Mouse (Mus musculus): ENCODE results near the gene Mcrip1. TPM values are rescaled to one million over a fixed set of nuclear protein-coding genes. Genes with fewer than 3 reads are reported as not detected.
"Not testable (repeated sequence)": the region's sequence is repeated elsewhere in the genome, so short reads cannot be mapped to it uniquely, and the experiment has no call there.

The Mcrip1 gene
- polyA plus RNA-seq (2014; fragmentation: Nextera tagmentation; extraction: Ambion mirVana) = 232 and 237 TPM in 2 replicates

DNA sequence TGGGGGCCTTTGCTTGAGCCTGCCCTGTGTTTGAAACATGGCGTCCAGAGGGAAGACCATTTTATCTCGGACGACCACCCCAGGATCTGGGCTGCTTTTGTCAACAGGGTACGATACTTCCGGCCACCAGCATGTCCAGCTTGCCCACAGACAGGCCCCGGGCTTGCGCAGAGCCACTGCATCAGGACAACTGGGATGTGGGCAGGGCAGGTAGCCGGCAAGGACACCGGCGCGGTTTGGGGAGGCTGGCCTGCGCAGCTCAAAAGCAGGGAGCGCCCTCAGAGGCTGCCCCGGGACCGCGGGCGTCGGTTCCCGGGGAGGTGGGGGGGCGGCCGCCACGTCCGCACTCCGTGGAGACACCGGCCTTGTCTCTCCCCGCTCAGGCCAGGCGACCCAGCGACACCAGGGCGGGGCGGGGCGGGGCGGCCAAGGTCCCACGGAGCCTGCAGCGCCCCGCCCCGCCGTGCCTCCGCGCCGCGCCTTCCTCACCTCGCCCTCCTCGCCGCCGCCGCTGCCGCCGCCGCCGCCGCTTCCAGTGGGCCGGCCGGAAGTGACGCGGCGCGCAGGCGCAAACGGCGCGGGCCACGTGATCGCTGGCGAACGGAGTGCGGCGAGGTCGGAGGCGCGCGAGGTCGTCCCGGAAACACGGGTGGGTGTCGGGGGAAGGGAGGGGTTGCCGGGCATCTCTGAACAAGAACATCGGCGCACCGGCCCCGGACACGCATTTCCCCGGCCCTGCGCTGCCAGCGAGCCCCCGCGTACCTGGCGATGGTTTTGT is at the start of gene Mcrip1:
TSS of gene Mcrip1 (minus strand) at position 560 of the 778 bp plus-strand sequence.
- whole genome bisulfite sequencing = 1% methylated on average over 84 of the region's 87 CpGs

DNA sequence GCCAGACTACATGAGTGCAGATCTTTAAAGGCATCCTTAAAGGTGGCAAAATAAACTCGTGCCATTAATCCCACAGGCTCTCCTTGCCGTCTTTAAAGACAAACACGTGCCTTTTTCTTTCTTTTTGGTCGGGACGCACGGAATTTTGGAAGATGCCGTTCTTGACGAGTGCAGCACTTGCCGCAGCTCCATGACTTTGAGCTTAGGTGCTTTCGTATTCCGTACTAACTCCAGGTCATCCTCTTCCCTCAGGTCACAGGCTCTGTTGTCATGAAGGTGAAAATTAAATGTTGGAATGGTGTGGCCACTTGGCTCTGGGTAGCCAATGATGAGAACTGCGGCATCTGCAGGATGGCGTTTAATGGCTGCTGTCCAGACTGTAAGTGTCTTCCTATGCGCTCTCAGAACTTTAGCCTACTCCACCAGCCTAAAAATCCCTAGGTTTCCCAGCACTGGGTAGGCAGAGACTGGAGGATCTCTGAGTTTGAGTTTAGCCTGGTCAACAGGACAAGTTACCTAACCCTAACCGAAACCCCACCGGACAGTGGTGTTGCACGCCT is 49.5 kb upstream of the Mcrip1 start:
- Histone ChIP-seq H3K27me3 (ENCODE audit: control insufficient read depth, insufficient read depth, low read length) (no peaks in the 10 kb centered on the region), H3K4me3 (ENCODE audit: low read depth, low read length) (peak overlapping the region; percentile 100), H3K4me1 (ENCODE audit: control insufficient read depth, insufficient read depth, low read length) (peaks cover 15% of the 10 kb centered on the region), H3K36me3 (ENCODE audit: control insufficient read depth, insufficient read depth, low read length) (peaks cover 22% of the 10 kb centered on the region), H3K9me3 (ENCODE audit: control insufficient read depth, low read length) (no peaks in the 10 kb centered on the region), H3K9ac (ENCODE audit: low read length) (peak overlapping the region; percentile 99), H3K4me2 (peak overlapping the region; percentile 72), H3K27ac (ENCODE audit: low read depth, low read length) (peak overlapping the region; percentile 64; the same call in 1 of the 2 replicates)
- DNase-seq (ENCODE audit: low spot score, missing footprints) (peak; percentile 84), ATAC-seq (ENCODE audit: low FRiP score) (no peak)
- 53% methylated on average over 17 of the region's 17 CpGs for WGBS

More for the DNA sequence above, at the start of gene Mcrip1:
- Histone ChIP-seq H3K9ac (ENCODE audit: low read length) (peak within 1 kb of the TSS; percentile 94), H3K4me3 (ENCODE audit: low read depth, low read length) (peak within 1 kb of the TSS; percentile 98), H3K9me3 (ENCODE audit: control insufficient read depth, low read length) (no peaks in the 10 kb centered on the region), H3K4me2 (peak within 1 kb of the TSS; percentile 90), H3K27ac (ENCODE audit: low read depth, low read length) (peak within 1 kb of the TSS; percentile 77), H3K27me3 (ENCODE audit: control insufficient read depth, insufficient read depth, low read length) (no peaks in the 10 kb centered on the region), H3K36me3 (ENCODE audit: control insufficient read depth, insufficient read depth, low read length) (no peaks in the 10 kb centered on the region; the same call in none of the 2 replicates), H3K4me1 (ENCODE audit: control insufficient read depth, insufficient read depth, low read length) (peaks cover 16% of the 10 kb centered on the region)
- ATAC-seq (ENCODE audit: low FRiP score) = peak; percentile 91
- peak; percentile 99 for DNase-seq (ENCODE audit: low spot score, missing footprints)

- under 1% methylated on average over 87 of the region's 88 CpGs for WGBS
- Histone ChIP-seq H3K27ac (ENCODE audit: low read depth, low read length) (peak within 1 kb of the TSS; percentile 77), H3K9ac (ENCODE audit: low read length) (peak within 1 kb of the TSS; percentile 99), H3K27me3 (ENCODE audit: control insufficient read depth, insufficient read depth, low read length) (no peaks in the 10 kb centered on the region), H3K4me3 (ENCODE audit: low read depth, low read length) (peak within 1 kb of the TSS; percentile 100), H3K4me1 (ENCODE audit: control insufficient read depth, insufficient read depth, low read length) (peaks cover 15% of the 10 kb centered on the region), H3K36me3 (ENCODE audit: control insufficient read depth, insufficient read depth, low read length) (peaks cover 28% of the 10 kb centered on the region), H3K4me2 (peak within 1 kb of the TSS; percentile 96), H3K9me3 (ENCODE audit: control insufficient read depth, low read length) (no peaks in the 10 kb centered on the region)
- ATAC-seq (ENCODE audit: low FRiP score) = peak; percentile 98
- DNase-seq (ENCODE audit: low spot score, missing footprints) = peak; percentile 99
Observed at GRCm38 (mm10) chr11:120598283-120598989, 48.9 kb upstream of the Mcrip1 start, which contains the start of the genes Alyref and Anapc11. Alyref (minus strand) TSS chr11:120598365. Anapc11 (plus strand) TSS chr11:120598421.

GRCm38 (mm10) chr11:120597240-120598235 is 48.0 kb upstream of the Mcrip1 start:
- WGBS = 5% methylated on average over 87 of the region's 99 CpGs
- H3K4me3 ChIP-seq (ENCODE audit: low read depth, low read length) = peak overlapping the region; percentile 100
- no peaks in the 10 kb centered on the region for H3K27me3 ChIP-seq (ENCODE audit: control insufficient read depth, insufficient read depth, low read length)
- peaks cover 15% of the 10 kb centered on the region for H3K4me1 ChIP-seq (ENCODE audit: control insufficient read depth, insufficient read depth, low read length)
- peaks cover 35% of the 10 kb centered on the region for H3K36me3 ChIP-seq (ENCODE audit: control insufficient read depth, insufficient read depth, low read length)
- DNase-seq (ENCODE audit: low spot score, missing footprints) = peak; percentile 86
- no peak; the same call in 1 of the 2 replicates for ATAC-seq (ENCODE audit: low FRiP score)
- no peaks in the 10 kb centered on the region for H3K9me3 ChIP-seq (ENCODE audit: control insufficient read depth, low read length)
- H3K27ac ChIP-seq (ENCODE audit: low read depth, low read length) = peak overlapping the region; percentile 77
- H3K4me2 ChIP-seq = peak overlapping the region; percentile 96
- H3K9ac ChIP-seq (ENCODE audit: low read length) = peak overlapping the region; percentile 99

DNA sequence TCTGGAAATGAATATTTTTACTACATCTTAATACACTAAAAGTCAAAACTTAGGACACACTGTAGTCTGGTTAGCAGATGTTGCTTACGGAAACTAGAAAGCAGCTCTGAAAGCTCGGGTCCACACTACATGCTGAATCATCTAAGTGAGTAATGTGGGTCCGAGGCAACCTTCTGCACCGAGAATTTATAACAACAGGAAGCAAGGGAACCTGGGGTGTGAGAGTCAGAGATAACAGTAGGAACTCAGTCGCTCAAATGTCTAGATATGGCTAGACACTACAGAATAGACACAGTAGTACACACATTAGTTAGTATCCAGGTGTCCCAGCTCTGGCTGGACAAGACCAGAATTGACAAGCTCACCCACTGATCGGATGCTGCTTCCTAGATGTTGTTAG is 39.0 kb upstream of the Mcrip1 start:
- ATAC-seq (ENCODE audit: low FRiP score) = no peak
- no peak overlapping the region for H3K4me2 ChIP-seq
- no peak for DNase-seq (ENCODE audit: low spot score, missing footprints)

DNA sequence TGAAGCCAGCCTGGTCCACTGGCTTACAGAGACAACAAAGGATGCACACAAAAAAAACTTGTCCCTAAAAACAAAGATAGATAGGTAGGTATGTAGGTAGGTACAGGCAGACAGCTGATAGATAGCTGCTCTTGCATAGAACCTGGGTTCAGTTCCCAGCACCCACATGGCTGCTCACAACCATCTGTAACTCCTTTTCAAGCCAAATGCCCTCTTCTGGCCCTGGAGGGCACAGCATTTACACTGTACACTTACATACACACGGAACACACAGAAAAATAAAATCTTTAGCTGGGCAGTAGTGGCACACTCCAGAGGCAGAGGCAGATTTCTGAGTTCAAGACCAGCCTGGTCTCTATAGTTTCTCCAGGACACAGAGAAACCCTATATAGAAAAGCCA is 34.4 kb upstream of the Mcrip1 start:
- Histone ChIP-seq H3K27ac (ENCODE audit: low read depth, low read length) (no peak overlapping the region), H3K4me2 (no peak overlapping the region), H3K36me3 (ENCODE audit: control insufficient read depth, insufficient read depth, low read length) (peaks cover 23% of the 10 kb centered on the region), H3K9ac (ENCODE audit: low read length) (no peak overlapping the region), H3K4me3 (ENCODE audit: low read depth, low read length) (no peak overlapping the region), H3K27me3 (ENCODE audit: control insufficient read depth, insufficient read depth, low read length) (no peaks in the 10 kb centered on the region), H3K4me1 (ENCODE audit: control insufficient read depth, insufficient read depth, low read length) (peaks cover 22% of the 10 kb centered on the region), H3K9me3 (ENCODE audit: control insufficient read depth, low read length) (no peaks in the 10 kb centered on the region; the same call in 1 of the 2 replicates)
- ATAC-seq (ENCODE audit: low FRiP score) (no peak), DNase-seq (ENCODE audit: low spot score, missing footprints) (no peak)
- 97% methylated on average over 1 of the region's 1 CpGs for WGBS

More for the DNA sequence above, 39.0 kb upstream of the Mcrip1 start:
- Histone ChIP-seq H3K9ac (ENCODE audit: low read length) (no peak overlapping the region), H3K36me3 (ENCODE audit: control insufficient read depth, insufficient read depth, low read length) (peaks cover 33% of the 10 kb centered on the region), H3K27ac (ENCODE audit: low read depth, low read length) (no peak overlapping the region), H3K4me3 (ENCODE audit: low read depth, low read length) (no peak overlapping the region), H3K27me3 (ENCODE audit: control insufficient read depth, insufficient read depth, low read length) (no peaks in the 10 kb centered on the region), H3K9me3 (ENCODE audit: control insufficient read depth, low read length) (no peaks in the 10 kb centered on the region; the same call in 1 of the 2 replicates), H3K4me1 (ENCODE audit: control insufficient read depth, insufficient read depth, low read length) (no peaks in the 10 kb centered on the region)
- whole genome bisulfite sequencing = 90% methylated on average over 6 of the region's 6 CpGs

GRCm38 (mm10) chr11:120582982-120583293 is 33.4 kb upstream of the Mcrip1 start:
- H3K9ac ChIP-seq (ENCODE audit: low read length); ATAC-seq (ENCODE audit: low FRiP score); H3K27ac ChIP-seq (ENCODE audit: low read depth, low read length); H3K4me2 ChIP-seq; DNase-seq (ENCODE audit: low spot score, missing footprints); H3K4me3 ChIP-seq (ENCODE audit: low read depth, low read length); H3K27me3 ChIP-seq (ENCODE audit: control insufficient read depth, insufficient read depth, low read length); H3K9me3 ChIP-seq (ENCODE audit: control insufficient read depth, low read length): not testable (repeated sequence)
- H3K36me3 ChIP-seq (ENCODE audit: control insufficient read depth, insufficient read depth, low read length) = peaks cover 27% of the 10 kb centered on the region
- WGBS = 88% methylated on average over 2 of the region's 2 CpGs
- H3K4me1 ChIP-seq (ENCODE audit: control insufficient read depth, insufficient read depth, low read length) = peaks cover 22% of the 10 kb centered on the region
